Mouse (Mus musculus): ENCODE measurements at regions not wholly inside any gene's neighbourhood (a gene's known extent, or its start where the extent isn't known, plus 50 kb on each side); places are given as distances from the start of the nearest gene placed in this dataset.
A peak's percentile ranks its signal among the peaks of the same experiment; 100 is the strongest.

DNA sequence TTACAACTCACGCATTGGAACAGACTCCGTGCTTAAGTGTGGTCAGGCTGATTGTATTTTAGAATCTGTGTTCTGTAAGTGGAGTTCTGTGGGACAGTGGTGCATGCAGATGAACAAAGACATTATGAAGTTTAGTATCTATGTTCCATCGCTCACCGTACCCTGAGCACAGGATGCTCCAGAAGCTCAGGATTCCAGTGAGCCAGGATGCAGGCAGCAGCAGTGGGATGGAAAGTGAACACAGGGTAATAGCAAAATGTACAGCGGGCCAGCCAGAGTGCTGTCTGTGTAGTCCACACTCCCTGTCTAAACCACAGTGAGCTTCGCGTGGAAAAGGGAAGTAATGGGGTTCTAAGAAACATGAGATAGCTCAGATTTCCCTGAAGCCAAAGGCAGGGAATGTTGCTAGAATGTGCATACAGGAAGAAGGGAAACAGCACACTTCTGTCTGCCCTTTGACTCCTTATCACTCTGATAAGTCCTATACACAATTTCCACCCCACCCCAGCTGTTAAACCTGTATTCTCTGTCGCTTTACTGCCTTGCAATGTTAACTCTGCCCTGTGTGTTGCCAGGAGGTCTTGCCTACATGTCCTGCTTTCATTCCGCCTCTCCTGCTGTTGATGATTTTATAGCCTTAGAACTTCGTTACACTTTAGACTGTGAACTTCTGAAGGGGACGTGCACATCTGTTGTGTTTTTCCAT is 178.3 kb upstream of the Btg1 start:
- DNase-seq, result peak; percentile 84

DNA sequence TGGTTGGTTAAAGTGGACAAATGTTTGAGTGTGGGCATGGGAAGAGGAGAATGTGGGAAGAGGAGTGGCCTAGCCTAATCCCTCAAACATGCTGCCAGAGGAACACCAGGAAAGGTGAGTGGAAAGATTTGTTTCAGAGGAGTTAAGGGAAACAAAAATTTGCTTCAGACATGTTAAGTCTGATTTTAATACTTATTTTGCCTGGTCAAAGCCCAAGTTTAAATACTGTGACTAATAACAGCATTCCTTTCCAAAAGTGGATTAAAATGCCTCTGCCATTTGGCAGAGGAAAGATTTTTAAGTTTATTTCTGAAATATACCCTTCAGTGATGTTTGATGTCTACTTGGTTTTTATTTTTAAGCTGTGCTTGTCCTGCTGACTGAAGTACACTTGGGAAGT is 174.6 kb upstream of the Btg1 start:
- no peak for DNase-seq

DNA sequence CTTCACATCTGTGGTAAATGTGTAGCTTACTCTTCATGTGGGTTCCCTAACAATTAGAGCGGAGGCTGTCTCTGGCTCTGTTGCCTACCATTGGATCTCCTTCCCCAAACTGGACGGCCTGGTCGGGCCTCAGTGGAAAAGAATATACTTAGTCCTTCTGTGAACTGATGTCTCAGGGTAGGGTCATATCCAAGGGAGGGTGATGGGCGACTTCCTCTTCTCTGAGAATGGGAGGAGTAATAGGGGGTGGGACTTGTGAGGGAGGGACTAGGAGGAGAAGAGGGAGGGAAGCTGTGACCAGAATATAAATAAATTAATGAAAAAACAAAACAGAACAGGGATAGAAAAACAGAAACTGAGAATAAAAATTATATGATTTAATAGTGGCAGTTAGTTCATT is 166.5 kb upstream of the Btg1 start:
- DNase-seq, result no peak

DNA sequence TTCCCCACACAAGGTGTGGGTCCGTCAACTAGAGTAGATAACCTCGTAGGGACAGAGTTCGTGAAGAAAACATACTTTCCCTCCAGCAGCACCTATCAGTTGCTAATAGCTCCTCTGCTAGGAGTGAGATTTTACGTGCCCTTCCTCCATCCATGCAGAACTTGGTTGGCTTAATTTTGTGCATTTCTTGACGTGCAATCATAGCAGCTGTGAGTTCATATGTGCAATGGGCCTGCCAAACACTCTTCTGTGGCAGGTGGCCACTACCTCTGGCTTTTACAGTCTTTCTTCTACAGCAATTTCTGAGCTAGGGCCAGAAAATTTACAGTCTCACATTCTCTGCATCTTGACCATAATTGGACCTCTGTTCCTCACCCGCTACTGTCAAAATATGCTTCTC is 161.9 kb upstream of the Btg1 start:
- peak; percentile 52 for DNase-seq

DNA sequence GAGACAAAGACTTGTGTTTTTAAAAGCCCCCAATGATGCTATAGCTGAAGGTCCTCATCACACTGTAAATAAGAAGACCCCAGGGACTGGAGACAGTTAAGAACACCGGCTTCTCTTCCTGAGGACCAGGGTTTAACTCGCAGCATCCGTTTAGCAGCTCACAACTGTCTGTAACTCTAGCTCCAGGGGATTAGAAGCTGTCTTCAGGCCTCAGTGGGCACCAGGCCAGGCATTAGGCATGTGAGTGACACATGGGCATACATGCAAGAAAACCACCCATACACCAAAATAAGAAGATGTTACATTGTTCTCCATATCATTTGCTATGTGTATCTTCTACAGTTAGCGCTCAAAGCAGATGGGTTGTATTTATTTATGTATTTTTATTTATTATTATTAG is 158.3 kb upstream of the Btg1 start:
- peak; percentile 78 for DNase-seq

DNA sequence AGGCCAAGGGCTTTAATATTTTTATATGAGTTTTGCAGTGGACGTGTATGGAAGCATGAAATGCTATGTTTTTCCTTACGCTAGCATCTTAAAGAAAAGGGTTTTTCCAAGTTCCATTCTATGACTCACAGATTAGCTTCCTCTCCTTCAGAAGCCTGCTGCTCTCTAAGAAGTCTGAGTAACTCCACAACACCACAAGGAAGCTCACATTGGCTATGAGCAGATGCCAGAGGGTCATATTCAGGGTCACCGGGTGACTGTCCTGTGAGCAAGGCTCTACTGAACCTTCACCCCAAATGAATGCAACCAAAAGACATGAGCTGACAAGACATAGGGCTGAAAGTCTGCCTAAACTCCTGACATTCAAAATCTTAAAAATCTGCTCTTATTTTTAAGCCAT is 157.6 kb upstream of the Btg1 start:
- DNase-seq, result peak; percentile 25

DNA sequence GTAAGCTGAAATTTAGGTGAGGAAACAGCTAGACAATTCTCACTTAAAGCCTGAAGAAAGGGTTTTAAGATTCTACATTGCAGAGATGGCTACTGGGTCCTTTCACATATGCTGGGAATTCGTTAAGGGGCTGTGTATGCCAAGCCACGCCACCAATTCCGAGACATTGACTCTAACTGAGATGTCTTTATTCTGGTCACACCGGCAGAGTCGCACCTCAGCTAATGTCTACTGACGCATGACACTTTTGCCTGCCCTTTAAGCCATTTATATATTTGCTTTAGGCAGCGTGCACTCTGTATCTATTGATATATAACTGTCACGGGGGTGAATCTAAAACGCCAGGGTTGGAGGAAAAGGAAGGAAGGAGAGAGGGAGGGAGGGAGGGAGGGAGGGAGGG is 156.7 kb upstream of the Btg1 start:
- peak; percentile 37 for DNase-seq

DNA sequence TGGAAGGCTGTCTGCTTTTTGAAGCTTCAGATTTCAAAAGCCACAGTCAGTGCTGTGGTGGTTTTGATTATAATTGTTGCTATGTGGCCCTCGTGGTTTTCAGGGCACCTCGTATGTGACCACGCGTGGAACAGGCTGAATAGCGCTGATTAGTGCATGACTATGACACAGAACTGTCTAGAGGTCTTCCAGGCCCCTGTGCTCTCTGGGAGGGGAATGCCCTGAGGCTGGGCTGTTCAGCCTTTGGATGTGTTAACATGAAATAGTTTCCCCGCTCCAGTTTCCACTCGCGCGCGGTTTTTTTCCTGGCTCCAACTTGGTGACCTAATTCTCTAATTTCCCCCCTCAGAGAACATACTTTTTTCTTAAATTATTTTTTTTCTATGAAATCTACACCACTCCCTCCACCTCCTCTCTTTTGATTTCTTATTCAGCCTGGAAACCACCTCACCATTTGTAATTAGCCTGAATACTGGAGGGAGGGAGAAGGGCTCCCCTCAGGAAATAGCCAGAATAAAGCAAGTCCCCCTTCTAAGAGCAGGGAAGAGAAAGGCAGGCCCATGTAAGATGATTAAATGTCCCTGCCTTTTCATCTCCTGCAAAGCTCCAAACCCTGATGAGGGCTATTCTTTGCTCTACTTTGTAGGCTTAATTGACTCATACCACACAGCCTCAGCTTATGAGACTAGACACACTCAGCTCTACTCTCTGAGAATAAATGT is 156.0 kb upstream of the Btg1 start:
- peak; percentile 84 for DNase-seq

DNA sequence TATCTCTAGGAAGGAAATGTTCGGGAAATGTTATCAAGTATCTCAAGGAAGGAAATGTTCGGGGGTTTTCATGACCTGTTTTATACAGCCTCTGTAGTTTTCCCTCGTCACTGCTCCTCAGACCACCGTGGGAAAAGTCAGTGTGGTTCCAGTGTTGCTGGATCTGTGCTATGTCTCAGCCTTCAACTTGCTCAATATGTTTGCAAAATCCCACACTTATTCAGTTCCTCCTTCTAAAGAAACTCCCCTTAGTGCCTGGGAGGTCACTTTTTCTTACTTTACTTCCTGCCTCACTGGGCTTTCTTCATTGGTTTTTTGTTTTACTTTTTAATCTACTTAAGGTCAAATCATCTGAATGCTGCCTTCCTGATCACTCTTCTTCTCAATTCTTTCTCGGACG is 150.8 kb upstream of the Btg1 start:
- peak; percentile 17 for DNase-seq

DNA sequence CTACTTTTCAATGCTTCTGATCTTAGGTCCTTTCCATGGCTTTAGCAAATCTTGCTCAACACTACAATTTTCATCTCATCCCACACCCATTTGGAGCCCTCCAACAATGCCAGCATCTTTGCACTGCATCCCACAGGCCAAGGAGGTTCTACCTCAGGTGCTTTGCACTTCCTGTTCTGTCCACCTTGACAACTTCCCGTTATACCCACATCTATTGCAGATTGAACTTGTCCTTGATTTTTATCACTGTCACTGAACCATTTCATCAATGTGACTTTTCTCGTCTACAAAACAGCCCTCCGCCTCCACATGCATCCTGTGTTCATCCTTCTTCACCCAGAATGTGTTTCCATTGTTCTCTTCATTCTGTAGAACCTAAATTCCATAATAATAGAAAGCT is 150.0 kb upstream of the Btg1 start:
- peak; percentile 2 for DNase-seq

DNA sequence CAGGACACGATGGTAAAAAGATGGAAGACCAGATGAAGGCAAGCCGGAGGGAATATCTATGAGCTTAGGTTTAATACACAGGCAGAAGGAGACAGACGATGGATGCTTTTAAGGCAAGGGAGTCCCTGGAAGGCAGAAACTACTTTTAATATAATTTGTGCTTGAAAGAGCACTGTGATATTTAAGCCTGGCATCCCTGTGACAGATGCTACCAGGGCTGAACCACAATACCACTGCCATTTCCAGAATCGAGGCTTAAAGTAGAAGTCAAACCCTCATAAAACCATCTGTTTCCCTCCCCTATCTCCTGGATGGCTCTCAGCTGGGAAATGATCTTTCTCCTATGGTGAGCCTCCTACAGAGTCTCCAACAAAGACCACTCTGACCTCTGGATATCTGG is 149.1 kb upstream of the Btg1 start:
- DNase-seq, result peak; percentile 27

DNA sequence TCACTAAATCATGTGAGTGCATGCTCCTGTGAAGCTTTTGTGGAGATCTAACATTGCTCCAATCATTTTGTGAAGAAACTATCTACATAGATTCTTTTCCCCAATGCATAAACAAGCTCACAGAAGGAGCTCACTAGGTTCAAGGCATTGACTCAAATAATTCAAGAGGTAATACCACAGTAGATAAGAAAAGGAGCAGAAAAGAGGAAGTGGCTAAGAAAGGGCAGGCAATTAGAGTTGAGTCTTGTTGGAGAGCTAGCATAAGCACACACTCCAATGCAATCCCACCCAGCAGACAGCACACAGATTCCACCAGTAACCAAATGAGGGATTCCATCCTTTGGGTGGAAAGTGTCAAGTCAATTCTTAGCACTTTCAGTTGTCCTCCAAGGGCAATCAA is 145.3 kb upstream of the Btg1 start:
- peak; percentile 14 for DNase-seq

DNA sequence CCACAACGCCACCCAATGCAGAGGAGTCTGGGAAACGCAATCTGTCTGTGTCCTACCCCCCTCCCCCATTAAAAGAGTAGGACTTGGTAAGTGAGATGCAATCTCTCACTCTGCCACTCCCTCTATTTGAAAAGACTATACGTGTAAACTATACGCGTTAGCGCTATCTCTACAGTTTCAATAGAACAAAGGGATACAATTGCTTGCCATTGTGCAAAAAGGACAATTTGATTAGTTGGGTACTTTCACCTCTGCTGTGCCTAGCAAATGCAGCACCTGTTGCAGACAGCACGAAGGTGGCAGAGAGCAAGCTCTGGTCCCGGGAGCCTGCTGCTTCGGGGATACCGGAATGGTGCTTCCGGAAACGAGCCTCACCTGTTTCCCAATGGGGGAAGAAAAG is 137.5 kb upstream of the Btg1 start:
- DNase-seq, result no peak

DNA sequence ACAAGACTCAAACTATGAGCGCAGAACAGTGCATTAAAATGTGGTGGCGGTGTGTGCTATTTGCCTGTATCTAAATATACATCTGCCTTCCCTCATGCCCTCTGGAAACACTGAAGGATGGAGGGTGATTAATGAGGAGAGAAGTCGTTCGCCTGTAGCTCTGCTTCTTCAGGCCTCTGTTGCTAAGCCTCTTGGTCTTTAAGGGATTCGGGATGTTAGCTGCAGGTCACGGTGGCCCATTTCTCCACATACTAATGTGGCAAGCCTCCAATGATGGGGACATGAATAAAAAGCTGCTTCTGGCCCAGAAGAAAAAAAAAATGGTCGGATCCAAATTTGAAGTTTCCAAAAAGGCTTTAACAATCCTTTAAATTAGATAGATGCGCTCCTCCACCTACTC is 137.0 kb upstream of the Btg1 start:
- DNase-seq, result peak; percentile 79

DNA sequence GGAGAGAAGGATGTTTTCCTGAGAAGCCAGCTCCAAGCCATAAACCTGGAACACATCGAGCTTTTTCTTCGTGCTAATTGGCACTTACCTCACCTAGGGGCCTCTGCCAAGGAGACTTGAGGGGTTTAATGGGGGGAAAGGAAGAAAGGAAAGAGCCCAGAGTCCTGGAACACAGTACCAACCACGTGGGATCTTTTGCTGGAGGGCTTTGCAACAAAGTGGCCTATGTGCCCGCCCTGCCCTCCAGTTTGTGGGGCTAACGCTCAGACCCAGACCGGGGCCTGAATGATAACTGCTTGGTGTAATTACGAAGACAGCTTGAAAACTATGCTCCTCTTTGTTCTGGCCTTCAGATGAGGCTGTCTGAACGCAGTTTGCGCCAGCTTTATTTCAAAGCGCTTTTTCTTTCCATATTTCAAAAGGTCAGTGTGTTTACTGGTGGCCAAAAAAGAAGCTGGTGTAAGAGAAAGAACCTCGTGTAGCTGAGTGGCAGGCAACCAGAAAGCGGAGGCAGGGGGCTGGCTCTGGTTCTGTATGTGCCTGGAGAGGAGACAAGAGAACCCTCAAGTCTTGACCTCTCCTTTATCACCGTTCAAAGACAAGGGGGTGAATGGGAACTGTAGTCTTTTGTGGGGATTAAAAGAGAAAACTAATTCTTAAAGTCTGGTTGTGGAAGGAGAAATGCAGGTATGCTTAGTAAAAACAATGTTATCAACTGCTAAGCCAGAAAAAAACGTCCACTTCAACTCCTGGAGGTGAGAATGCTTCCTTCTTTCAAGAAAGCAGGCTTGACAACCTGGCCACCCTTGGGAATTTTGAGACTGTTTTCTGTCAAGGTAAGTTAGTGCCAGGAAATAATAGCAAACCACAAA is 136.1 kb upstream of the Btg1 start:
- peak; percentile 75 for DNase-seq

DNA sequence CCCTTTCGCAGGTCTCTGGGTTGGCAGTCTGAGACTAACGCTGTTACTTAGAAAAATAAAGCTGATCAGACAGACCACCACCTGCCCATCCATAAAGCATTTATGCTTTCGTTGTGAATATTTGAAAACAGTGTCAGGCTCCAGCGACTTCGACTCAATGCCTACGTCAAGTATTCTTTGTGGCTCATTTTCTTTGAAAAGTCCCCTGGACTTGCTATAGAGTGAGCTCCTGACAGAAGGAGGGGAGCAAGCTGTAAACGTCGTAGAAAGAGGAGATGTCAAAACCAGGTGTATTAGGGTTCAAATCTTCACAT is 135.5 kb upstream of the Btg1 start:
- no peak for DNase-seq

DNA sequence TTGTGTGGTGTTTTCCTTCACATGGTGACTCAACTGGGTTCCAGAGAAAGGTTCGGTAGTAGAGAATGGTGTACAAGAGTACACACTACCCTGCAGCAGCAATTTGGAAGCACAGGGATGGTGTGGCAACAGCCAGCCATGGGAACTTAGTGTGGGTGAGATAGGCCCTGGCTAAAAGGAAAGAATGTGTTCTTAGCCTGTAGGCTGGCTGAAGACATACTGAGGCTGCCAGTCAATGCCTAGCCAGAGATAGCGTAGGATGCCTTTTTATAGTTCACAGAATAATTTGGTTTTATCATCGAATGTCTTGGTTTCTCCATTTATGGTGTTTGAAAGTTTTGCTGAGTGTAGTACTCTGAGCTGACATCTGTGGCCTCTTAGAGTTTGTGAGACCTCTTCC is 130.1 kb upstream of the Btg1 start:
- peak; percentile 33 for DNase-seq

DNA sequence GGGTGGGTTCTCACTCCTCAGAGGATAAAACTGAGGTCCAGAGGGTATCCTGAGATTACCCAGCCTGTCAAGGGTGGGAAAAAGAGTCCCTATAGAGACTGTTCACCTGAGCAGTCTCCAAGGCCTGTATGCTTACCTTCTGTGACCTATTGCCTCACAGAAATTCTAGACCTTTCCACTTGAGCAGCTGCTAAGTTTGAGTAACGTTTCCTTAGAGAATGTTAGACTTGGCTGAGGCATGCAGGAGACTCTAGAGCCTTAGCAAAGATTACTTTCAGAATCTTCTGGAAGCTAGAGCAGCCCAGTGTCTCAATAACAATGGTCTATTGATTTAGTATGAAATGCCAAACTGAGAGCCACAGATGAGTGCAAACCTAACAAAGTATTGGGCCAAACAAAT is 123.1 kb upstream of the Btg1 start:
- DNase-seq, result no peak

DNA sequence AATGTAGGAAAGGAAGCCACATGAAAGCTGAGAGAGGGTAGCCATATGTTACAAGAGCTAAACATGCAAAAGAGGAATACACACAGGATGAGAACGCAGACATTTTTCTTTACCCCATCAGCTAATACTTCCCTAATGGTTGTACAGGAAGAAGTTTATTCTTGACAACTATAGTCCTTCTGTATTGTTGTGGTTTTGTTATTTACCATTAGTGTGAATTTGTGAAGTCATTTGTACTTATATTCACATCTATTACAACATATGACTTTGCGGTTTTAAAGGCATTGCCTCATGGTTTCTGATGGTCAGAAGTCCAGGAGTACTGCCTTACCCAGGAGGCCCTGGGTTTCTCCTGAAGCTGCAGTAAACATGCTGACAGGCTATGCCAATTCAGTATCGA is 120.1 kb upstream of the Btg1 start:
- DNase-seq, result no peak

DNA sequence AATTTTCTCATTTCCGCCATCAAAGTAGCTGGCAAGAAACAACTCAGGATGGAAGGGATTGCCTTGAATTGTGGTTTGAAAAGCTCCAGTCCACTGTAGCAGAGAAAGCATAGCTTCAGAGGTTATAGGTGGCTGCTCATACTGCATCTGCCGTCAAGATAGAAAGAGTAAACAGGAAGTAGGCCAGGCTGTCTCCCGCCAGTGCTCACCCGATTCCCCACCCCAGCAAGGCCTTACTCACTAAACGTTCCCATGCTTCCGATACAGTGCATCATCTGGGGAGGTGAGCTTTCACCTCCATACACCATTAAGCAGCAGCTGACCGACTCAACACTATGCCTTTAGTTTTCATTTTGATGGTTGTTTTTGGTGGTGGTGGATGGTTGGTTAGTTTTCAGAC is 119.3 kb upstream of the Btg1 start:
- peak; percentile 83 for DNase-seq

DNA sequence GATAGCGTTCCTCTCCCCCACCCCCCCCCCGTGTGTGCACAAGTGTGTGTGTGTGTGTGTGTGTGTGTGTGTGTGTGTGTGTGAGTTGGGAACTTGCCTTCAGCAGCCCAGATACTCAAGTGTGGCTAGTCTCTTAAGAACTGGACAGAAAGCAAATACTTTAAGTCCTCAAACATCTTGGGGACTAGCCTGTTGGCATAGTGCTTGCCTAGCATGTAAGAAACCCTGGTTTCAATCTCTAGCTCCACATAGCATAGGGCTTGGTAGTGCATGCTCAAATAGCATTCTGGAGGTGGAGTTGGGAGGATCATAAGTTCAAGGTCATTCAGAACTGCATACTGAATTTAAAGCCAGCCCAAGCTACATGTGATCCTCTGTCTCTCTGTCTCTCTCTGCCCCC is 117.5 kb upstream of the Btg1 start:
- peak; percentile 76 for DNase-seq

DNA sequence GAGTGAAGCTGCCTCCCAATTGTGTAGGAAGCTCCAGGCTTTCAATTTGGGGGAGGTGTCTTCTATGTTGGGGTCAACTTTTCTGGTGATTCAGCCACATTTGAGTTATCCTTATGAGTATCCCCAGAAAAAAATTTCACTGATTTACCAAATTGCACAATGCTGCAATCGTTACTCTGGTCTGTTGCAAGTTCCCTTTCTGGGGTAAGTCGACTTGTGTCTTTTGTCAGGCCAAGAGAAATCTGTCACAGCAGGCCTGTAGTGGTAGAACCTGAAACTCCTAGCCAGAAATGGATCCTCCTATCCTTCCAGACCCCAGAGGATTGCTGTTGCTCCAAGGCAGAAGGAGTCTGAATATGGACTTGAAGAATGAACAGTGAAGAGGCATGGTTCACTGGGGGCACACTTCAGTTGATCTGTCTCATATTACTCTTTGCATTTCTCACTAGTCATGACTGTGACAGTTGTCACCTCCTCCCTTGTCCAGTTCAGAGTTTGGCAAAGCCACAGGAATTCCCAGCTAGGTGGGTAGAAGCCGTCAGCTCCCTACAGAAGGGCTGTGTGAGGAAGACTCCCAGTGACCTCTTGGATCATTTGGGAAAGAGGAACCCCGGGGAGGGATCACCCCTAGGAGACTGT is 114.6 kb upstream of the Btg1 start:
- peak; percentile 59 for DNase-seq

DNA sequence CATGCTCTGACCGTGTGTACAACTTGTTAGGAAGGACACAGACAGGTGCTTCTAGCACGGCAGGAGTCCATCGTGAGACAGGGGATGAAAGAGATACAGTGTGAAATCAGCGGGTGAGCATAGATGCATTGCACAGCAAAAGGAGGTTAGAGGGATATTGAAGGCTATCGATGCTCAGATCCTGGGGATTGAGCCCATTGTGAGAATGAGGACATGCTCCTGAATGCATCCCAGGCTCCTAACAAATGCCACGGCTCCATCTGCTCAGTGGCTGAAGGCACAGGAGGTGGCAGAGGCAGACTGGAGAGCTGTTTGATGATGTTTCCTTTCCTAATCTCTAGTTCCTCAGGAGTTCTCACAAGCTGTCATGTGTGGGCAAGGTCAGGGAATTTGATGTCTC is 114.1 kb upstream of the Btg1 start:
- DNase-seq, result peak; percentile 64

DNA sequence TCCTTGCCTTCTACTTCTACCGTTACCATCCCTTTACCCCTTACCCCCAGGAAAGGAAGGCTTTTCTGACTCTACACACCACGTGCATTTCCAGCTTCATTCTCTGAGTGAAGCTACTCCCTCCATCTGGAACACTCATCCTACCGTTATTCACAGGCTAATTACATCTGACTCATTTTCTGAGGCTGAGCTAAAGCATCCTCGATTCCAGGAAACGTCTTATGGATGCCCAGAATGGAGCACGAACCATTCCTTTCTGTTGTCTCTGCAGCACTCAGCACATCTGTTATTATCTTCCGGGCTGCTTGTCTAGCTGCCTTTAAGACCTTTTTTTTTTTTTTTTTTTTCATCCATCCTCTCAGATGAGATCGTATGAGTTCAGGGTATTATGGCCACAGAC is 112.5 kb upstream of the Btg1 start:
- peak; percentile 52 for DNase-seq
